Mouse (Mus musculus) testis, postnatal 10 days (tissue): ENCODE results near the gene Nat8f3.
"Not testable (repeated sequence)": the region's sequence is repeated elsewhere in the genome, so short reads cannot be mapped to it uniquely, and the experiment has no call there.

ENCODE experiments used
- DNase-seq: peaks from one replicate; pipeline ENCODE4 v3.0.0; 2021; ENCODE audit warnings: low spot score

Nat8f3 gene

GRCm38 (mm10) chr6:85765532-85765931, at the start of gene Nat8f3:
TSS of gene Nat8f3 (minus strand) at chr6:85765754.
- peak; percentile 75 for DNase-seq

GRCm38 (mm10) chr6:85813339-85813738, 47.8 kb upstream of the Nat8f3 start:
- no peak for DNase-seq

- DNase-seq: not testable (repeated sequence)
Observed at GRCm38 (mm10) chr6:85810942-85811537, 45.5 kb upstream of the Nat8f3 start.

GRCm38 (mm10) chr6:85810514-85810913, 45.0 kb upstream of the Nat8f3 start:
- DNase-seq: not testable (repeated sequence)

- not testable (repeated sequence) for DNase-seq
Observed at GRCm38 (mm10) chr6:85809784-85810183, 44.2 kb upstream of the Nat8f3 start.

GRCm38 (mm10) chr6:85803180-85803579, 37.6 kb upstream of the Nat8f3 start:
- DNase-seq: not testable (repeated sequence)

GRCm38 (mm10) chr6:85763127-85764070, 2.2 kb downstream of the Nat8f3 start:
- not testable (repeated sequence) for DNase-seq

- DNase-seq: not testable (repeated sequence)
Observed at GRCm38 (mm10) chr6:85762678-85763077, 2.9 kb downstream of the Nat8f3 start.

- DNase-seq: not testable (repeated sequence)
Observed at GRCm38 (mm10) chr6:85755705-85756249, 9.8 kb downstream of the Nat8f3 start.

- peak; percentile 47 for DNase-seq
Observed at GRCm38 (mm10) chr6:85713105-85713504, 52.4 kb downstream of the Nat8f3 start, which contains the start of gene Nat8f7. TSS of gene Nat8f7 (minus strand) at chr6:85713205.

- DNase-seq: not testable (repeated sequence)
Observed at GRCm38 (mm10) chr6:85709607-85710006, 55.9 kb downstream of the Nat8f3 start.

GRCm38 (mm10) chr6:85709206-85709605, 56.3 kb downstream of the Nat8f3 start:
- DNase-seq: not testable (repeated sequence)

- not testable (repeated sequence) for DNase-seq
Observed at GRCm38 (mm10) chr6:85701943-85702342, 63.6 kb downstream of the Nat8f3 start.
